Mouse (Mus musculus) ES-Bruce4 (cell line): Measurements from ENCODE around the gene Gne. TPM values are rescaled to one million over a fixed set of nuclear protein-coding genes. Genes with fewer than 3 reads are reported as not detected.

Source experiments
- H3K27ac ChIP-seq: 2 replicates; pipeline ENCODE4 v1.5.1; 2012; ENCODE audit warnings: low read length, inconsistent platforms; ENCODE audit not compliant: insufficient read depth
- H3K27me3 ChIP-seq: 2 replicates; pipeline ENCODE4 v1.6.1; 2012; ENCODE audit warnings: mild to moderate bottlenecking, low read length, inconsistent platforms; ENCODE audit not compliant: control insufficient read depth, poor library complexity, insufficient read depth, severe bottlenecking
- H3K36me3 ChIP-seq: 2 replicates; pipeline ENCODE4 v1.6.1; 2012; ENCODE audit warnings: inconsistent platforms, mild to moderate bottlenecking, low read length, moderate library complexity; ENCODE audit not compliant: control insufficient read depth, poor library complexity, insufficient read depth, severe bottlenecking
- H3K4me1 ChIP-seq: one replicate; pipeline ENCODE4 v1.8.1; 2011; ENCODE audit warnings: low read length; ENCODE audit not compliant: control insufficient read depth, insufficient read depth
- H3K4me3 ChIP-seq: 2 replicates; pipeline ENCODE4 v1.5.1; 2011; ENCODE audit warnings: low read depth, mild to moderate bottlenecking, low read length
- H3K9ac ChIP-seq: 2 replicates; pipeline ENCODE4 v1.6.1; 2012; ENCODE audit warnings: low read depth, mild to moderate bottlenecking, inconsistent platforms; ENCODE audit not compliant: poor library complexity, severe bottlenecking
- H3K9me3 ChIP-seq: replicated peaks from 2 replicates; pipeline ENCODE4 v1.6.1; 2012; ENCODE audit warnings: mild to moderate bottlenecking, low read length, inconsistent platforms; ENCODE audit not compliant: control insufficient read depth, poor library complexity, insufficient read depth, severe bottlenecking
- CTCF ChIP-seq: IDR thresholded peaks from one replicate; pipeline ENCODE4 v1.8.1; 2011; ENCODE audit warnings: low read depth, low read length
- EP300 ChIP-seq: IDR thresholded peaks from 2 replicates; pipeline ENCODE4 v1.6.1; 2011; ENCODE audit warnings: low read depth, low read length; ENCODE audit not compliant: insufficient read depth
- POLR2A ChIP-seq: IDR thresholded peaks from one replicate; pipeline ENCODE4 v1.8.1; 2011; ENCODE audit warnings: low read length; ENCODE audit not compliant: insufficient read depth
- polyA plus RNA-seq: library from polyadenylated mRNA; stranded (reverse); fragments of >200 nt; gene quantifications from 2 replicates; pipeline ENCODE4 v1.2.4, GENCODE M21; 2011; ENCODE audit warnings: low read depth; ENCODE audit not compliant: missing spikeins, insufficient read depth, insufficient read length

The Gne gene
- polyA plus RNA-seq, 1 experiment = 28.6 TPM

GRCm38 (mm10) chr4:44013391-44014070 lies 70.4 kb downstream of the Gne start:
- Histone ChIP-seq H3K4me1 (peaks cover 2% of the 10 kb centered on the region), H3K27ac (no peak overlapping the region), H3K4me3 (peak overlapping the region; percentile 92), H3K9me3 (no peaks in the 10 kb centered on the region), H3K36me3 (peaks cover 27% of the 10 kb centered on the region), H3K9ac (peak overlapping the region; percentile 92), H3K27me3 (no peaks in the 10 kb centered on the region)
- TF ChIP-seq CTCF (no peak), POLR2A (no peak), EP300 (no peak)

- H3K27ac ChIP-seq = peak overlapping the region; percentile 45
- peaks cover 2% of the 10 kb centered on the region for H3K4me1 ChIP-seq
- H3K9ac ChIP-seq = peak overlapping the region; percentile 92
- TF ChIP-seq POLR2A = no peak
- TF ChIP-seq EP300 = 0 out of 2 replicates have a peak, but pooled peaks have one; percentile 20
- H3K27me3 ChIP-seq = no peaks in the 10 kb centered on the region
- H3K4me3 ChIP-seq = peak overlapping the region; percentile 92
- peaks cover 21% of the 10 kb centered on the region for H3K36me3 ChIP-seq
- H3K9me3 ChIP-seq = no peaks in the 10 kb centered on the region
Observed at GRCm38 (mm10) chr4:44012376-44013367, 71.3 kb downstream of the Gne start.

- Histone ChIP-seq H3K36me3 (peaks cover 18% of the 10 kb centered on the region), H3K27ac (peak overlapping the region; percentile 45), H3K4me1 (peaks cover 2% of the 10 kb centered on the region), H3K27me3 (no peaks in the 10 kb centered on the region), H3K9ac (peak overlapping the region; percentile 92), H3K4me3 (peak overlapping the region; percentile 89), H3K9me3 (no peaks in the 10 kb centered on the region)
- TF ChIP-seq CTCF (no peak), POLR2A (no peak), EP300 (no peak)
Observed at GRCm38 (mm10) chr4:44011799-44012198, 72.2 kb downstream of the Gne start.

GRCm38 (mm10) chr4:44010893-44011292 lies 73.1 kb downstream of the Gne start:
- TF ChIP-seq CTCF (no peak), POLR2A (no peak), EP300 (no peak)
- Histone ChIP-seq H3K27me3 (no peaks in the 10 kb centered on the region), H3K9me3 (no peaks in the 10 kb centered on the region), H3K9ac (peak overlapping the region; percentile 48), H3K4me1 (peaks cover 2% of the 10 kb centered on the region), H3K27ac (no peak overlapping the region), H3K36me3 (peaks cover 15% of the 10 kb centered on the region), H3K4me3 (peak overlapping the region; percentile 48; the same call in 1 of the 2 replicates)

GRCm38 (mm10) chr4:44010176-44010575 lies 73.8 kb downstream of the Gne start:
- Histone ChIP-seq H3K36me3 (peaks cover 15% of the 10 kb centered on the region), H3K4me3 (no peak overlapping the region), H3K27me3 (no peaks in the 10 kb centered on the region), H3K27ac (no peak overlapping the region), H3K9ac (no peak overlapping the region), H3K9me3 (no peaks in the 10 kb centered on the region), H3K4me1 (peaks cover 2% of the 10 kb centered on the region)
- TF ChIP-seq POLR2A = no peak
- TF ChIP-seq EP300 = no peak
